9 mouse cellular contexts compared by ENCODE assay signal in the genomic region with DNA sequence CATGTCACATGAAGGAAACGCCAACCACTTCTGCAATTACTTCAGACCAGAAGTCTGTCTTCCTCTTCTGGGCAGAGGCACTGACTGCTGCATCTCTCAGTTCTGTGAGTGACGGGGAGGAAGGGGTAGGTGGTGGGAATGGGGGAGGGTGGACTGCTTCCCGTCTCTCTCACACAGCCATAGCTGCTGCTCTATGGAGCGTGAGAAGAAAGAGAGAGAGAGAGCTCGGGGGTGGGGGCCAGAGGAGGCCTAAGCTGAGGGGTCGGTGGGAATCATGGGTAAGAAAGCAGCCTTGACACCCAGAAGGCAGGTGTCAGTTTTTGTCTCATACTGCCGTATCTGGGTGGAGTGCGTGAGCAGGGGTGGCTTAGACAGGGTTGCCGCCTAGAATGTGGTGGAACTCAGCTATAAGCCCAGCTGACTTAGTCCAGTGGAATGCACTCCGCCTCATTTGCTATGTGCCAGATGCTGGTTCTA. TPM values are rescaled to one million over a fixed set of nuclear protein-coding genes. Genes with fewer than 3 reads are reported as not detected.
A peak's percentile ranks its signal among the peaks of the same experiment; 100 is the strongest.
DNase-seq lines count a peak whose midpoint lies in the region; ATAC-seq and TF ChIP-seq lines count a peak whose summit lies in the region.
"Had no signal": no experiment of that assay in that cellular context is flagged by ENCODE, and none has a peak within 500 bp of the region (broad histone marks: within the 10 kb centered on the region; RNA-seq: fewer than 3 reads in every experiment).

No protein-coding gene starts in this region.

- peak; percentile 66 for ATAC-seq in forebrain, embryonic 12.5 days (ENCODE audit: low FRiP score)
- no peak for ATAC-seq in forebrain, embryonic 16.5 days
- no peak for ATAC-seq in midbrain, postnatal 0 days (ENCODE audit: low FRiP score)
- 0 out of 2 replicates have a peak, but pooled peaks have one; percentile 31 for ATAC-seq in hindbrain, embryonic 13.5 days (ENCODE audit: low FRiP score)
- ATAC-seq: intestine, embryonic 15.5 days had no signal

- peaks cover 14% of the 10 kb centered on the region for H3K4me1 ChIP-seq in forebrain, embryonic 12.5 days
- peaks cover 5% of the 10 kb centered on the region for H3K4me1 ChIP-seq in forebrain, embryonic 16.5 days (replicated peaks; ENCODE audit: control insufficient read depth, insufficient read depth, low read length)
- H3K4me1 ChIP-seq in midbrain, embryonic 10.5 days, result peaks cover 28% of the 10 kb centered on the region
- peaks cover 5% of the 10 kb centered on the region; the same call in 1 of the 2 replicates for H3K4me1 ChIP-seq in midbrain, postnatal 0 days (ENCODE audit: insufficient read depth, low read length)
- peaks cover 23% of the 10 kb centered on the region for H3K4me1 ChIP-seq in hindbrain, embryonic 13.5 days (replicated peaks)
- no peaks in the 10 kb centered on the region for H3K4me1 ChIP-seq in small intestine, adult 2 months (ENCODE audit: control insufficient read depth, insufficient read depth, insufficient read length, low read length)
- H3K4me1 ChIP-seq: intestine, embryonic 15.5 days had no signal

- DNase-seq in midbrain, embryonic 10.5 days (ENCODE audit: low spot score), result peak; percentile 36
- DNase-seq in midbrain, postnatal 0 days (ENCODE audit: low spot score), result no peak
- DNase-seq in cerebellum, postnatal 4 days (ENCODE audit: low spot score in 2 of 2), result no peak
- DNase-seq in cerebellum, adult 9-10 months, result no peak

- H3K4me2 ChIP-seq in forebrain, embryonic 12.5 days, result no peak overlapping the region
- no peak overlapping the region for H3K4me2 ChIP-seq in forebrain, embryonic 16.5 days (ENCODE audit: low read length)
- no peak overlapping the region for H3K4me2 ChIP-seq in midbrain, postnatal 0 days (ENCODE audit: low read depth, low read length, poor library complexity, severe bottlenecking)
- H3K4me2 ChIP-seq in hindbrain, embryonic 13.5 days, result no peak overlapping the region
- H3K4me2 ChIP-seq: intestine, embryonic 15.5 days had no signal

- no peak for TF ChIP-seq CTCF in midbrain, postnatal 0 days (IDR thresholded peaks at IDR 0.05)
- no peak for TF ChIP-seq CTCF in small intestine, adult 2 months (IDR thresholded peaks at IDR 0.05; ENCODE audit: extremely low read depth, insufficient read length, insufficient replicate concordance, low read depth, low read length)

- H3K27ac ChIP-seq in forebrain, embryonic 12.5 days, result no peak overlapping the region
- no peak overlapping the region for H3K27ac ChIP-seq in forebrain, embryonic 16.5 days (ENCODE audit: low read length)
- peak overlapping the region; percentile 57 for H3K27ac ChIP-seq in midbrain, embryonic 10.5 days (replicated peaks)
- H3K27ac ChIP-seq in midbrain, postnatal 0 days (ENCODE audit: low read depth, low read length), result no peak overlapping the region
- H3K27ac ChIP-seq in hindbrain, embryonic 13.5 days, result no peak overlapping the region
- 0 out of 2 replicates have a peak overlapping the region, but pooled peaks have one; percentile 5 for H3K27ac ChIP-seq in small intestine, adult 2 months (ENCODE audit: insufficient read depth, low read depth, low read length)
- H3K27ac ChIP-seq: intestine, embryonic 15.5 days had no signal

- no peak overlapping the region for H3K4me3 ChIP-seq in forebrain, embryonic 12.5 days (replicated peaks)
- no peak overlapping the region for H3K4me3 ChIP-seq in forebrain, embryonic 16.5 days (replicated peaks; ENCODE audit: low read length)
- H3K4me3 ChIP-seq in midbrain, embryonic 10.5 days, result no peak overlapping the region
- H3K4me3 ChIP-seq in midbrain, postnatal 0 days (ENCODE audit: low read depth, low read length), result no peak overlapping the region
- no peak overlapping the region for H3K4me3 ChIP-seq in hindbrain, embryonic 13.5 days
- H3K4me3 ChIP-seq in small intestine, adult 2 months (ENCODE audit: low read depth, low read length), result no peak overlapping the region
- H3K4me3 ChIP-seq: intestine, embryonic 15.5 days had no signal

- 37% methylated on average over 10 of the region's 10 CpGs for WGBS in forebrain, embryonic 12.5 days
- WGBS in forebrain, embryonic 16.5 days, result 44% methylated on average over 10 of the region's 10 CpGs
- 48% methylated on average over 10 of the region's 10 CpGs for WGBS in midbrain, embryonic 10.5 days
- 45% methylated on average over 10 of the region's 10 CpGs for WGBS in midbrain, postnatal 0 days
- WGBS in hindbrain, embryonic 13.5 days, result 36% methylated on average over 10 of the region's 10 CpGs
- 79% methylated on average over 10 of the region's 10 CpGs for WGBS in small intestine, adult 2 months

- H3K27me3 ChIP-seq in forebrain, embryonic 12.5 days, result no peaks in the 10 kb centered on the region
- no peaks in the 10 kb centered on the region for H3K27me3 ChIP-seq in forebrain, embryonic 16.5 days (replicated peaks; ENCODE audit: control insufficient read depth, insufficient read depth, low read length)
- H3K27me3 ChIP-seq in midbrain, embryonic 10.5 days (ENCODE audit: low read depth, poor library complexity, severe bottlenecking), result no peaks in the 10 kb centered on the region
- H3K27me3 ChIP-seq in midbrain, postnatal 0 days (ENCODE audit: insufficient read depth, low read length), result no peaks in the 10 kb centered on the region
- H3K27me3 ChIP-seq in hindbrain, embryonic 13.5 days, result no peaks in the 10 kb centered on the region
- no peaks in the 10 kb centered on the region for H3K27me3 ChIP-seq in small intestine, adult 2 months (ENCODE audit: control insufficient read depth, insufficient read depth, low read length)
- H3K27me3 ChIP-seq: intestine, embryonic 15.5 days had no signal

- no peak overlapping the region for H3K9ac ChIP-seq in forebrain, embryonic 12.5 days
- H3K9ac ChIP-seq in forebrain, embryonic 16.5 days (replicated peaks; ENCODE audit: low read depth, low read length), result no peak overlapping the region
- no peak overlapping the region for H3K9ac ChIP-seq in midbrain, postnatal 0 days (replicated peaks; ENCODE audit: low read length, poor library complexity, severe bottlenecking)
- H3K9ac ChIP-seq in hindbrain, embryonic 13.5 days, result no peak overlapping the region
- H3K9ac ChIP-seq: intestine, embryonic 15.5 days had no signal

- H3K9me3 ChIP-seq in forebrain, embryonic 12.5 days, result no peaks in the 10 kb centered on the region
- H3K9me3 ChIP-seq in forebrain, embryonic 16.5 days (ENCODE audit: control insufficient read depth, low read length), result no peaks in the 10 kb centered on the region
- no peaks in the 10 kb centered on the region for H3K9me3 ChIP-seq in midbrain, embryonic 10.5 days (replicated peaks)
- H3K9me3 ChIP-seq in midbrain, postnatal 0 days (ENCODE audit: low read length), result no peaks in the 10 kb centered on the region
- no peaks in the 10 kb centered on the region for H3K9me3 ChIP-seq in hindbrain, embryonic 13.5 days
- H3K9me3 ChIP-seq: intestine, embryonic 15.5 days had no signal

- no peak for TF ChIP-seq POLR2A in small intestine, adult 2 months (IDR thresholded peaks at IDR 0.05; ENCODE audit: low read depth, low read length)

- peaks cover 34% of the 10 kb centered on the region for H3K36me3 ChIP-seq in forebrain, embryonic 12.5 days (replicated peaks)
- peaks cover 20% of the 10 kb centered on the region for H3K36me3 ChIP-seq in forebrain, embryonic 16.5 days (ENCODE audit: control insufficient read depth, insufficient read depth)
- H3K36me3 ChIP-seq in midbrain, embryonic 10.5 days, result peaks cover 28% of the 10 kb centered on the region
- H3K36me3 ChIP-seq in midbrain, postnatal 0 days (ENCODE audit: insufficient read depth, low read length), result peaks cover 38% of the 10 kb centered on the region
- peaks cover 66% of the 10 kb centered on the region for H3K36me3 ChIP-seq in hindbrain, embryonic 13.5 days
- H3K36me3 ChIP-seq in small intestine, adult 2 months (ENCODE audit: control insufficient read depth, insufficient read depth, low read length), result peaks cover 69% of the 10 kb centered on the region

RNA-seq across cellular contexts. Expression of a gene that starts 25.6 kb away (rescaled TPM):
- 0.49 and 0.69 TPM in 2 replicates for polyA plus RNA-seq in forebrain, embryonic 12.5 days (2016; fragmentation: Nextera tagmentation; extraction: Ambion mirVana)
- polyA plus RNA-seq in forebrain, embryonic 16.5 days (2015; fragmentation: Nextera tagmentation; extraction: Ambion mirVana), result 0.32 TPM in 1 of 2 replicates, not detected in the other
- polyA plus RNA-seq in midbrain, embryonic 10.5 days (2016; fragmentation: Nextera tagmentation; extraction: Ambion mirVana), result 0.09 and 0.47 TPM in 2 replicates
- 0.99 and 2.6 TPM in 2 replicates for total RNA-seq in midbrain, postnatal 0 days (2014; rRNA removed)
- 0.17 and 0.37 TPM in 2 replicates for polyA plus RNA-seq in midbrain, postnatal 0 days (2015; fragmentation: Nextera tagmentation; extraction: Ambion mirVana)
- polyA plus RNA-seq in hindbrain, embryonic 13.5 days (2015; fragmentation: Nextera tagmentation; extraction: Ambion mirVana), result 0.19 and 0.32 TPM in 2 replicates
- polyA plus RNA-seq in small intestine, adult 2 months (2012; rRNA removed), result 0.84 and 1.4 TPM in 2 replicates

RNA-seq across cellular contexts. Expression of a gene that starts 30.7 kb away (rescaled TPM):
- 2.8 and 3.6 TPM in 2 replicates for polyA plus RNA-seq in forebrain, embryonic 12.5 days (2016; fragmentation: Nextera tagmentation; extraction: Ambion mirVana)
- polyA plus RNA-seq in forebrain, embryonic 16.5 days (2015; fragmentation: Nextera tagmentation; extraction: Ambion mirVana), result 2.7 and 4.8 TPM in 2 replicates
- polyA plus RNA-seq in midbrain, embryonic 10.5 days (2016; fragmentation: Nextera tagmentation; extraction: Ambion mirVana), result 4.8 and 5.2 TPM in 2 replicates
- 8.9 and 10.6 TPM in 2 replicates for total RNA-seq in midbrain, postnatal 0 days (2014; rRNA removed)
- 8.7 and 9.2 TPM in 2 replicates for polyA plus RNA-seq in midbrain, postnatal 0 days (2015; fragmentation: Nextera tagmentation; extraction: Ambion mirVana)
- polyA plus RNA-seq in hindbrain, embryonic 13.5 days (2015; fragmentation: Nextera tagmentation; extraction: Ambion mirVana), result 2.9 and 4.2 TPM in 2 replicates
- 4.9 and 7.4 TPM in 2 replicates for polyA plus RNA-seq in small intestine, adult 2 months (2012; rRNA removed)

RNA-seq across cellular contexts. Expression of a gene that starts 30.7 kb away (rescaled TPM):
- 48.8 and 52.2 TPM in 2 replicates for polyA plus RNA-seq in forebrain, embryonic 12.5 days (2016; fragmentation: Nextera tagmentation; extraction: Ambion mirVana)
- 93.7 and 103 TPM in 2 replicates for polyA plus RNA-seq in forebrain, embryonic 16.5 days (2015; fragmentation: Nextera tagmentation; extraction: Ambion mirVana)
- polyA plus RNA-seq in midbrain, embryonic 10.5 days (2016; fragmentation: Nextera tagmentation; extraction: Ambion mirVana), result 21.7 and 29.5 TPM in 2 replicates
- total RNA-seq in midbrain, postnatal 0 days (2014; rRNA removed), result 90.5 and 106 TPM in 2 replicates
- 114 and 119 TPM in 2 replicates for polyA plus RNA-seq in midbrain, postnatal 0 days (2015; fragmentation: Nextera tagmentation; extraction: Ambion mirVana)
- 85.5 and 87.9 TPM in 2 replicates for polyA plus RNA-seq in hindbrain, embryonic 13.5 days (2015; fragmentation: Nextera tagmentation; extraction: Ambion mirVana)
- polyA plus RNA-seq in small intestine, adult 2 months (2012; rRNA removed), result 6.9 and 22.5 TPM in 2 replicates

Comparison
In these comparisons a context has a peak if more than half of its experiments do, and no peak if none do; other contexts are left out.
1. ATAC-seq: peak in forebrain, embryonic 12.5 days (single experiment) and hindbrain, embryonic 13.5 days (single experiment); none in forebrain, embryonic 16.5 days (single experiment) and midbrain, postnatal 0 days (single experiment).
2. H3K27ac ChIP-seq: peak in midbrain, embryonic 10.5 days (single experiment) and small intestine, adult 2 months (single experiment); none in forebrain, embryonic 12.5 days (single experiment), forebrain, embryonic 16.5 days (single experiment), midbrain, postnatal 0 days (single experiment) and hindbrain, embryonic 13.5 days (single experiment).